Mouse (Mus musculus): ENCODE measurements around the gene Tmem136. TPM values are rescaled to one million over a fixed set of nuclear protein-coding genes. Genes with fewer than 3 reads are reported as not detected.

Tmem136 gene
- polyA plus RNA-seq, 1 experiment from 2014 or later, result 11.6 TPM

DNA sequence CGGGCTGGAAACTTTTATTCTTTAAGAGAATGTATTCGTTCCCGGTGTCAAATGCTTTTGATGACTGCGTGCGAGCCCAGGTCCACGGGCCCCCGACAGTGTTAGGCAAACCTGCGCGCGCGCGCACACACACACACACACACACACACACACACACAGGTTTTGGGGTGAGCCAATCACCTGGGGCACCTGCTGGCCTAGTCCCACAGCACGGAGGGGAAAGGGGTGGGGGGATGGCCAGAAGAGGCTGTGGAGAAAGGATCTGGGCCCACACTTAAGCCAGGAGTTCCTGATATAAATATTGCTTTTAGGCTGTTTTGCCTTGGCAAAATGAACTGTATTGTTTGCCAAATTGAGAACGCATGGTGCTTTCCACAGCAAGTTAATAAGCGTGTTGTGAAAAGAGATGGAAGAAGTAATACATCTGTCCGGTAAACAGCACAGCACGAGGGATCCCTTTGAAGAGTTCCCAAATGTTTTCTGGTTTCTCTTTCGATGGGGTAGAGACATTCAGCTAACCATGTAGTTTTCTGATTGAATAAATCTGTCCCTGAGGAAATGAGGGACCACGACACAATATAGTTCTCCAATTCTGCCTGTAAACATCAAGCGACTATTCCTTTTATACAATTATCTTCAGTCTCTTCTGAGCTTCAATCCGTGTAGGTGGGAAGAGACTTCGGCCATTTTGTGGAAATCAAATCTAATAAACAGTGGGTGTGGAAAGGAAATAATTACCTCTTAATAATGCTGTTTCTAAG lies 9.8 kb downstream of the Tmem136 start:
- H3K4me1 ChIP-seq (ENCODE audit: control insufficient read depth, insufficient read depth, low read length), result peaks cover 25% of the 10 kb centered on the region

DNA sequence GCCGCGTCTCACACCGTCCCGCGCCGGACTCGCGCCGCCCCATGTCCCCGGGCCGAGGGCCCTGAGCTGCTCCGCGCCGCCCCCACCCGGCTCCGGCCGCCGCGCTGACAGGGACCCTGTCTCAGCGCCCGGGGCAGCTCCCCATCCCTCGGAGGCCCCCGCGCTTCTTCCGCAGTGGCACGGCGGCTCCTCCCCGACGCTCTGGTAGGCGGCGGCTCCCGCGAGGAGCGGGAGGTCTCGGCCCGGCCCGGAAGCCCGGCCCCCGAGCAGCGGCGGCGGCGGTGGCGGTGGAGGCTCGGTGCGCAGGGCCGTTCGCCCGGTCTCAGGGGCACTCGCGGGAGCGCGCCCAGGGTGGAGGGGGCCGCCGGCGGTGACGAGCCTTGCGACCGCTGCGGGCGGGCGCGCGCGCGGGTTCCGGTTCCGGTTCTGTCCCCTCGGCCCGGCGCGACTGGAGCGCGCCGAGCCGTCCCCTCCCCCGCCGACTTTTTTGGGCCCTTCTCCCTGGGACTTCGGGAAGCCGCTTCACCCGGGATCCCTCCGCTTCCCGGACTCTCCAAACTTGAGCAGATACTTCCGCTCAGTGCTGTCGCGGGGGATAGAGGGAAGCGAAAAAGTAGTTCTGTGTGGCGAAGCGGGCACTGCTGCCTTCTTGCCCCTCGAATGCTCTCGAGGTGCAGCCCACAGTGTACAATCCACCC lies 10.6 kb downstream of the Tmem136 start:
- peak overlapping the region; percentile 92 for H3K4me2 ChIP-seq (ENCODE audit: low read length)
- peak overlapping the region; percentile 92 for H3K4me3 ChIP-seq (replicated peaks; ENCODE audit: low read depth, low read length)
- H3K27me3 ChIP-seq (ENCODE audit: control insufficient read depth, insufficient read depth, low read length), result no peaks in the 10 kb centered on the region
- H3K27ac ChIP-seq (replicated peaks; ENCODE audit: low read depth, low read length), result peak overlapping the region; percentile 85
- under 1% methylated on average over 80 of the region's 91 CpGs for whole genome bisulfite sequencing
- ATAC-seq (ENCODE audit: low FRiP score, low TSS enrichment), result peak; percentile 88
- H3K9ac ChIP-seq (replicated peaks; ENCODE audit: low read length), result peak overlapping the region; percentile 91
- DNase-seq, result peak; percentile 96
- H3K36me3 ChIP-seq (ENCODE audit: control insufficient read depth, insufficient read depth, low read length), result peaks cover 7% of the 10 kb centered on the region
- H3K4me1 ChIP-seq (ENCODE audit: control insufficient read depth, insufficient read depth, low read length), result peaks cover 25% of the 10 kb centered on the region
- H3K9me3 ChIP-seq (ENCODE audit: control insufficient read depth, low read length), result no peaks in the 10 kb centered on the region

More for the DNA sequence above, 9.8 kb downstream of the Tmem136 start:
- H3K4me2 ChIP-seq (ENCODE audit: low read length), result peak overlapping the region; percentile 92
- H3K9ac ChIP-seq (replicated peaks; ENCODE audit: low read length), result peak overlapping the region; percentile 91; the same call in 1 of the 2 replicates
- H3K9me3 ChIP-seq (ENCODE audit: control insufficient read depth, low read length), result no peaks in the 10 kb centered on the region
- 22% methylated on average over 22 of the region's 22 CpGs for WGBS
- H3K27ac ChIP-seq (replicated peaks; ENCODE audit: low read depth, low read length), result peak overlapping the region; percentile 85
- DNase-seq (no peak), ATAC-seq (ENCODE audit: low FRiP score, low TSS enrichment) (peak; percentile 56; the same call in 1 of the 2 replicates)
- peak overlapping the region; percentile 92 for H3K4me3 ChIP-seq (replicated peaks; ENCODE audit: low read depth, low read length)
- peaks cover 15% of the 10 kb centered on the region for H3K36me3 ChIP-seq (ENCODE audit: control insufficient read depth, insufficient read depth, low read length)
- H3K27me3 ChIP-seq (ENCODE audit: control insufficient read depth, insufficient read depth, low read length), result no peaks in the 10 kb centered on the region

DNA sequence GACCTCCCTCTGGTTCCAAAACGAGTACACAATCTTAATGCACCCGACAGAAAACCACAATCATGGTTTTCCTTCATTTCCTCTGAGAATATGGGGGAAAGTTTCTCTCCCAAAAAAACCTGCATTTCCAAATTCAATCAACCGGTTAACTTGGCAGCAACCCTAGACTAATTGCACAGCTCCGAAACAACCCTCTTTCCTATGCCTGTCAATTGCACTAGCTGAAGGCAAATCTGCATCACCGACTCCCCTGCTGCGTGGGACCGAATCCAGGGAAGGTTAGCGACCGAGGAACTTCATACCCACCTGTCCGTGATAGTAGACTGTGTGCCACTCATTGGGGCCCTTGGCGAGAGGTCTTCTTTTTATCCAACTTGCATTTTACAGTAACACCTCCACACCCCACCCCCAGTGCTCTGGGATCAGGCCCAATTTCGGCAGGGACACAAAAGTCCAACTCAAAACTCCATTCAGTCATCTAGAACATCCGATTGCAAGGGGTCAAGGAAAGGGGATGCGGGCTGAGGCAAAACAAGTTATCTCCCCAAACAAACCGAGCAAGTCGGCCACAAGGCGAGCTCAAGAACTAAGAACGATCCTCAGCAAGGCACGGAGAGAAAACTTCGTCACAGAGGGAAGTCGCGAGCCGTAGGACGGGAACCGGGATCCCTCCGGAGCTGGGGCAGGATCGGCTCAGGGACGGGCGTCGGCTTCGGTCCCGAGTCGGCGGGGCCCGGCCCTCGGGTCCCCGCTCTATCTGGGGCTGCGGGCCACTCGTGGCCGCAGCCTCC lies 11.3 kb downstream of the Tmem136 start:
- Histone ChIP-seq H3K9me3 (ENCODE audit: control insufficient read depth, low read length) (no peaks in the 10 kb centered on the region), H3K4me3 (replicated peaks; ENCODE audit: low read depth, low read length) (peak overlapping the region; percentile 92), H3K4me2 (ENCODE audit: low read length) (peak overlapping the region; percentile 92), H3K27ac (replicated peaks; ENCODE audit: low read depth, low read length) (peak overlapping the region; percentile 85), H3K27me3 (ENCODE audit: control insufficient read depth, insufficient read depth, low read length) (no peaks in the 10 kb centered on the region), H3K36me3 (ENCODE audit: control insufficient read depth, insufficient read depth, low read length) (no peaks in the 10 kb centered on the region), H3K4me1 (ENCODE audit: control insufficient read depth, insufficient read depth, low read length) (peaks cover 25% of the 10 kb centered on the region), H3K9ac (replicated peaks; ENCODE audit: low read length) (peak overlapping the region; percentile 91)
- DNase-seq (peak; percentile 67), ATAC-seq (ENCODE audit: low FRiP score, low TSS enrichment) (no peak; the same call in 1 of the 2 replicates)
- 0% methylated on average over 40 of the region's 40 CpGs for WGBS

DNA sequence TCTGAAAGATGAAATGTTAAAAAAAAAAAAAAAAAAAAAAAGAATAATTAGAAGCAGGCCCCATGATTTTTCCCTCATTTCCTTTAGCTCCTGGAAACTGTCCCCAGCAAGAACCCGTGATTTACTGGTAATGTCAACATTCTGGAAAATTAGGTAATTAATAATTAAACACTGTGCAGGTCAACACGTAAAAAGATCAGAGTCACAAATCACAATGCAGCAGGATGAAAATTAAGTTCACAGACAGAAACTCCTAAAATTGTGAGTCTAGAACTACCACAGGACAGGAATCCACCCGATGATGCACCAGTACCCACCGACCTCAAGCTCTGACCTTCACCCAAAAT lies 11.9 kb downstream of the Tmem136 start:
- Histone ChIP-seq H3K4me2 (ENCODE audit: low read length) (peak overlapping the region; percentile 92), H3K27ac (replicated peaks; ENCODE audit: low read depth, low read length) (no peak overlapping the region), H3K9ac (replicated peaks; ENCODE audit: low read length) (peak overlapping the region; percentile 91), H3K27me3 (ENCODE audit: control insufficient read depth, insufficient read depth, low read length) (no peaks in the 10 kb centered on the region), H3K4me3 (replicated peaks; ENCODE audit: low read depth, low read length) (peak overlapping the region; percentile 92), H3K36me3 (ENCODE audit: control insufficient read depth, insufficient read depth, low read length) (no peaks in the 10 kb centered on the region), H3K4me1 (ENCODE audit: control insufficient read depth, insufficient read depth, low read length) (peaks cover 25% of the 10 kb centered on the region), H3K9me3 (ENCODE audit: control insufficient read depth, low read length) (no peaks in the 10 kb centered on the region)
- WGBS, result 4% methylated on average over 4 of the region's 4 CpGs
- ATAC-seq (ENCODE audit: low FRiP score, low TSS enrichment), result no peak
- DNase-seq, result no peak

DNA sequence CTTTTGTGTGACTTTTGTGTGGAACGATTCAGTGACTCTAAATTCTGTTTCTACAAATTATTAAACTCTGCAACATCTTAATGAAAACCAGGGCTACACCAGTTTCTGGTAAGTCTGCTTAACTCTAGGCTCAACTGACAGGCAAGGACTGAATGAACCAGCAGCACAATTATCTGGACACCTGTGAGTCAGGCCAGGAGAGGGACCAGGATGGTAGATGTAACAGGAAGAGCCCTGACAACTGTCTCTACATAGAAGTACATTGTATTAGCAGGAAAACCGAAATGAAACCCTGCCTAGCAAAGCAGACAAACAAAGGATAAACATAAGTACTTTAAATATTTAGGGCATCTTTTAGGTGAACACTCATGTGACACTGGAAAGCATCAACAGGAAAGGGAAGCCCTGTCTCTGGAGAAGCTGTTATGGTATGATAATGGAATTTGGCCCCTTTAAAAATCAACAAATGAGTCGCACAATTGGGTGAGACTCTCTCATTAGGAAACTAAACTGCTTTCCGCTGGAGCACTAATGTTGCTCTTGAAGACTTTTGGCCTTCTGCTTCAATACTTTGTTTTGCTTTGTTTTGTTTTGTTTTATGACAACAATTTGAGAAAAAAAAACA lies 12.6 kb downstream of the Tmem136 start:
- no peak for ATAC-seq (ENCODE audit: low FRiP score, low TSS enrichment)
- H3K4me1 ChIP-seq (ENCODE audit: control insufficient read depth, insufficient read depth, low read length), result peaks cover 25% of the 10 kb centered on the region
- DNase-seq, result no peak
- no peaks in the 10 kb centered on the region for H3K36me3 ChIP-seq (ENCODE audit: control insufficient read depth, insufficient read depth, low read length)
- H3K27ac ChIP-seq (replicated peaks; ENCODE audit: low read depth, low read length), result no peak overlapping the region
- peak overlapping the region; percentile 92 for H3K4me3 ChIP-seq (replicated peaks; ENCODE audit: low read depth, low read length)
- no peaks in the 10 kb centered on the region for H3K9me3 ChIP-seq (ENCODE audit: control insufficient read depth, low read length)
- no peak overlapping the region for H3K9ac ChIP-seq (replicated peaks; ENCODE audit: low read length)
- no peaks in the 10 kb centered on the region for H3K27me3 ChIP-seq (ENCODE audit: control insufficient read depth, insufficient read depth, low read length)
- peak overlapping the region; percentile 92 for H3K4me2 ChIP-seq (ENCODE audit: low read length)
- WGBS, result 41% methylated on average over 4 of the region's 4 CpGs

DNA sequence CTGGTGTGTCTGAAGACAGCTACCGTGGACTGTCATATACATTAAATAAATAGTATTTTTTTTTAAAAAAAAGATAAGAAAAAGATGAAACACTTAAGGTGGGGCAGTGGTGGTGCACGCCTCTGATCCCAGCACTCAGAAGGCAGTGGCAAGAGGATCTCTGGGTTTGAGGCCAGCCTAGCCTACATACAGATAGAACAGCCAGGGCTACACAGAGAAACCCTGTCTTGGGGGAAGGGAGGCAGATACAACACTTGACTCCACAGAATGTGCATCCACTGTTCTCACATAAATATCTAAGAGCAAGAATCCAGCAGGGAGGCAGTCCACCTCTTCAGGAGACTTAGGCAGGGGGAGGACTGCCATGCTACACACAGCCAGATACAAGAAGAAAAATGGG lies 13.4 kb downstream of the Tmem136 start:
- no peak overlapping the region for H3K9ac ChIP-seq (replicated peaks; ENCODE audit: low read length)
- ATAC-seq (ENCODE audit: low FRiP score, low TSS enrichment) (no peak), DNase-seq (no peak)
- no peaks in the 10 kb centered on the region for H3K9me3 ChIP-seq (ENCODE audit: control insufficient read depth, low read length)
- WGBS, result 88% methylated on average over 2 of the region's 2 CpGs
- H3K36me3 ChIP-seq (ENCODE audit: control insufficient read depth, insufficient read depth, low read length), result no peaks in the 10 kb centered on the region
- H3K27ac ChIP-seq (replicated peaks; ENCODE audit: low read depth, low read length), result no peak overlapping the region
- no peaks in the 10 kb centered on the region for H3K27me3 ChIP-seq (ENCODE audit: control insufficient read depth, insufficient read depth, low read length)
- no peak overlapping the region for H3K4me3 ChIP-seq (replicated peaks; ENCODE audit: low read depth, low read length)
- H3K4me2 ChIP-seq (ENCODE audit: low read length), result peak overlapping the region; percentile 92
- H3K4me1 ChIP-seq (ENCODE audit: control insufficient read depth, insufficient read depth, low read length), result peaks cover 25% of the 10 kb centered on the region

DNA sequence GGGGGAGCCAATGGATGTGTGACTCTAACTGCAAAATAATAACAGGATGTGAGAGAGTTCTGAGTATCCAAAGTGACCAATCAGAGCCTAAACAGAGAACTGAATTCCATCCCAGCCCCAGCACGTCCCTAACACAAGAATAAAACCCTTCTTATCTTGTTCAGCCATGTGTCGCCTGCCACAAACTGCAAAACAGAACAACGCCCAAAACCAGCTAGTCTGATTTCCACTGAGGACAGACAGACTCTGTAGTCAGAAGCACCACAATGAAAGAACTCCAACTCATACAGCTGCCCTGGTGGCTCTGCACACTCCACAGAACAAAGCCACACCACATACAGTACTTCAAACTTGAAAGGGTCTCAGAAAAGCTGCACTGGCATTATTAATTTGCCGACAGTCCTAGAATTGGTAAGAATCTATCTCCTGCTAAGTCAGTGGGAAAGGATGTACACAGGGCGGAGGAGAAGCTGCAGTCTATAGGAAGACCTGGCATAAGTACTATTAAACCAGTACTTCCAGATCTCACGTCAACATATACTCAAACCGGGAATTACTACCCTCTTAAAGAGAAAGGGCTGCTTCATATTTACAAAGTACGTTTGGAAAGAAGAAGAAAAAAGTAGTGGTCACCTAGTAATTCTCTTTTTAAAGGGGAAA lies 14.3 kb downstream of the Tmem136 start:
- H3K27me3 ChIP-seq (ENCODE audit: control insufficient read depth, insufficient read depth, low read length), result no peaks in the 10 kb centered on the region
- no peaks in the 10 kb centered on the region for H3K36me3 ChIP-seq (ENCODE audit: control insufficient read depth, insufficient read depth, low read length)
- 74% methylated on average over 8 of the region's 8 CpGs for WGBS
- DNase-seq (no peak), ATAC-seq (ENCODE audit: low FRiP score, low TSS enrichment) (no peak)
- no peak overlapping the region for H3K9ac ChIP-seq (replicated peaks; ENCODE audit: low read length)
- no peaks in the 10 kb centered on the region for H3K9me3 ChIP-seq (ENCODE audit: control insufficient read depth, low read length)
- H3K4me1 ChIP-seq (ENCODE audit: control insufficient read depth, insufficient read depth, low read length), result peaks cover 25% of the 10 kb centered on the region
- H3K27ac ChIP-seq (replicated peaks; ENCODE audit: low read depth, low read length), result no peak overlapping the region
- no peak overlapping the region for H3K4me3 ChIP-seq (replicated peaks; ENCODE audit: low read depth, low read length)
- H3K4me2 ChIP-seq (ENCODE audit: low read length), result peak overlapping the region; percentile 18; the same call in 1 of the 2 replicates

DNA sequence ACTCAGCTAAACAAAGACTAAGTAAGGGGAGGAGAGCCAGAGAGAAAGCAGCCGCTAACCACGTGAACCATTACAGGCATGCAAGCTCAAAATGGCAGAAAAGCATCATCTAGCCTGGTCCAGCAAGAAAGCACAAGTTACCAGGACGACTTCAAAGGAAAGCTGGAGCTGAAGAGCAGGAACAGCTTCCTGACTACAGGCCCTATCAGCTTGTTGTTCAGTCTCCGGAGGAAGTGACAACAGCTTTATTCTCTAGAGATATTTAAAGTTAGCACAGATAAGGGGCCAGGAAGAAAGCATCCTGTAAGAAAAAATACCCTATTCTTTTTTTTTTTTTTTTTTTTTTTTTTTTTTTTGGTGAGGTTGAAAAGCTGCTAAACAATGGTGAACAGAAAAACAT lies 17.4 kb downstream of the Tmem136 start:
- ATAC-seq (ENCODE audit: low FRiP score, low TSS enrichment) (no peak), DNase-seq (peak; percentile 18)
- Histone ChIP-seq H3K4me2 (ENCODE audit: low read length) (no peak overlapping the region), H3K36me3 (ENCODE audit: control insufficient read depth, insufficient read depth, low read length) (no peaks in the 10 kb centered on the region), H3K4me3 (replicated peaks; ENCODE audit: low read depth, low read length) (no peak overlapping the region), H3K4me1 (ENCODE audit: control insufficient read depth, insufficient read depth, low read length) (peaks cover 14% of the 10 kb centered on the region), H3K9me3 (ENCODE audit: control insufficient read depth, low read length) (no peaks in the 10 kb centered on the region), H3K9ac (replicated peaks; ENCODE audit: low read length) (no peak overlapping the region), H3K27ac (replicated peaks; ENCODE audit: low read depth, low read length) (no peak overlapping the region), H3K27me3 (ENCODE audit: control insufficient read depth, insufficient read depth, low read length) (no peaks in the 10 kb centered on the region)
- WGBS, result 60% methylated on average over 4 of the region's 4 CpGs

All from midbrain, embryonic 14.5 days (tissue).